Mouse (Mus musculus) liver, adult (tissue): Measurements from ENCODE around the gene Ubtd1.

Source experiments
- GATA4 ChIP-seq: IDR thresholded peaks from 2 replicates; pipeline ENCODE4 v1.6.1; 2014; ENCODE audit warnings: mild to moderate bottlenecking, low read length; ENCODE audit not compliant: insufficient replicate concordance

Gene Ubtd1

GRCm38 (mm10) chr19:42033611-42034010, 52.0 kb downstream of the Ubtd1 start:
- no peak for TF ChIP-seq GATA4

- no peak for TF ChIP-seq GATA4
Observed at GRCm38 (mm10) chr19:42034146-42034775, 52.7 kb downstream of the Ubtd1 start.

GRCm38 (mm10) chr19:42034881-42035455, 53.4 kb downstream of the Ubtd1 start:
- TF ChIP-seq GATA4: no peak

GRCm38 (mm10) chr19:42035456-42036248, 54.1 kb downstream of the Ubtd1 start, which contains the start of gene Ankrd2:
TSS of gene Ankrd2 (plus strand) at chr19:42036000.
- TF ChIP-seq GATA4: no peak

- TF ChIP-seq GATA4: no peak
Observed at GRCm38 (mm10) chr19:42036357-42036756, 54.8 kb downstream of the Ubtd1 start.

GRCm38 (mm10) chr19:42037167-42037702, 55.7 kb downstream of the Ubtd1 start:
- no peak for TF ChIP-seq GATA4

GRCm38 (mm10) chr19:42038310-42038709, 56.7 kb downstream of the Ubtd1 start:
- TF ChIP-seq GATA4: no peak

GRCm38 (mm10) chr19:42043988-42044387, 62.4 kb downstream of the Ubtd1 start:
- no peak for TF ChIP-seq GATA4

GRCm38 (mm10) chr19:42045269-42046102, 63.9 kb downstream of the Ubtd1 start, which contains the start of gene Hoga1:
TSS of gene Hoga1 (plus strand) at chr19:42045610.
- peak; percentile 12; the same call in 1 of the 2 replicates for TF ChIP-seq GATA4

- no peak for TF ChIP-seq GATA4
Observed at GRCm38 (mm10) chr19:42050251-42050650, 68.7 kb downstream of the Ubtd1 start.

GRCm38 (mm10) chr19:42051351-42051750, 69.8 kb downstream of the Ubtd1 start:
- no peak for TF ChIP-seq GATA4

GRCm38 (mm10) chr19:42051948-42052347, 70.4 kb downstream of the Ubtd1 start, which contains the start of gene 4933411K16Rik:
TSS of gene 4933411K16Rik (plus strand) at chr19:42052248.
- TF ChIP-seq GATA4: no peak

GRCm38 (mm10) chr19:42054255-42054654, 72.7 kb downstream of the Ubtd1 start:
- TF ChIP-seq GATA4: no peak

- no peak for TF ChIP-seq GATA4
Observed at GRCm38 (mm10) chr19:42055881-42056280, 74.3 kb downstream of the Ubtd1 start.
